Mouse (Mus musculus): ENCODE results near the gene Kcnk3. TPM values are rescaled to one million over a fixed set of nuclear protein-coding genes. Genes with fewer than 3 reads are reported as not detected.
A peak's percentile ranks its signal among the peaks of the same experiment; 100 is the strongest.

Gene Kcnk3
- polyA plus RNA-seq, 1 experiment from 2014 or later = 16.5 TPM

DNA sequence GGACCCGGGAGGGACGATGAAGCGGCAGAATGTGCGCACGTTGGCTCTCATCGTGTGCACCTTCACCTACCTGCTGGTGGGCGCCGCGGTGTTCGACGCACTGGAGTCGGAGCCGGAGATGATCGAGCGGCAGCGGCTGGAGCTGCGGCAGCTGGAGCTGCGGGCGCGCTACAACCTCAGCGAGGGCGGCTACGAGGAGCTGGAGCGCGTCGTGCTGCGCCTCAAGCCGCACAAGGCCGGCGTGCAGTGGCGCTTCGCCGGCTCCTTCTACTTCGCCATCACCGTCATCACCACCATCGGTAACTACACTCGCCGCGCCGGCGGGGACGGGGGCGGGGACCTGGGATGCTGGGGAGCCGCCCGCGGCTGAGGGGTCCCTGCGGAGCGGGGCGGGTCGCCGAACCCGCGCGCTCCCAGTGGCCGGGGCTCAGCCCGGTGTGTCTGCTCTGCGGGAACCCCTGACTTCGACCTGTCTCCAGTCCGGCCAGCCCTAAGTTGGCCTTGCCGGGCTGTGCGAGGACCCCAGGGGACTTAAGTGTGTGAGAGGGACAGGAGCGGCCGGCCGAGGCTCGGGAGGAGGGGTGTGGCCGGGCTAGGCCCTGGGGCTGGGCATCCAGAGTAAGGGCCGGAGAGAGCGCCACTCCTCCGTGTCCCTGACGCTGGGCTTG is 465 bp downstream of the Kcnk3 start:
- Histone ChIP-seq H3K4me2 (peak overlapping the region; percentile 97), H3K9ac (peak overlapping the region; percentile 66), H3K27ac (peak overlapping the region; percentile 84), H3K4me3 (peak overlapping the region; percentile 63), H3K4me1 (replicated peaks) (peaks cover 67% of the 10 kb centered on the region), H3K27me3 (peaks cover 30% of the 10 kb centered on the region), H3K9me3 (replicated peaks) (no peaks in the 10 kb centered on the region), H3K36me3 (no peaks in the 10 kb centered on the region)
- ATAC-seq (replicated peaks; ENCODE audit: insufficient number of reproducible peaks, insufficient read depth, low FRiP score, low read depth) = peak; percentile 19
- WGBS = under 1% methylated on average over 68 of the region's 70 CpGs

DNA sequence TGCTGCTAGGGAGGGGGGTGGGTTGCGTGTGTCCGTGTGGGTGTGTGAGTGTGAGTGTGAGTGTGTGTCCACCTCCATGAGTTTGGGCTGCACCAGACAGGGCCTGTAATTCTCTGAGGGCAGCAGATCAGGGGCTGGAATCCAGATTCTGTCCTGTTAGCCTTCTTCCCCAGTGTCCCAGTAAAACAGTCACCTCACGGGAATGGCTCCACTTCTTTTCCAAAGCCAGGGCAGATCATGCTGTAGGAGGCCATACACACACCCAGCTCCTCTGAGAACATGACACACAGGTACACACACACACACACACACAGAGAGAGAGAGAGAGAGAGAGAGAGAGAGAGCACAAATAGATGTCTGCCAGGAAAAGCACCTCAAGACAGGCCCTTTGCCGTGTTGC is 1.1 kb downstream of the Kcnk3 start:
- ATAC-seq (replicated peaks; ENCODE audit: insufficient number of reproducible peaks, insufficient read depth, low FRiP score, low read depth) = no peak
- WGBS = 37% methylated on average over 4 of the region's 4 CpGs
- no peaks in the 10 kb centered on the region for H3K36me3 ChIP-seq
- no peaks in the 10 kb centered on the region for H3K9me3 ChIP-seq (replicated peaks)
- H3K27ac ChIP-seq = peak overlapping the region; percentile 84
- peaks cover 74% of the 10 kb centered on the region for H3K4me1 ChIP-seq (replicated peaks)
- peak overlapping the region; percentile 66 for H3K9ac ChIP-seq
- peak overlapping the region; percentile 97 for H3K4me2 ChIP-seq
- peaks cover 30% of the 10 kb centered on the region for H3K27me3 ChIP-seq
- H3K4me3 ChIP-seq = peak overlapping the region; percentile 63

DNA sequence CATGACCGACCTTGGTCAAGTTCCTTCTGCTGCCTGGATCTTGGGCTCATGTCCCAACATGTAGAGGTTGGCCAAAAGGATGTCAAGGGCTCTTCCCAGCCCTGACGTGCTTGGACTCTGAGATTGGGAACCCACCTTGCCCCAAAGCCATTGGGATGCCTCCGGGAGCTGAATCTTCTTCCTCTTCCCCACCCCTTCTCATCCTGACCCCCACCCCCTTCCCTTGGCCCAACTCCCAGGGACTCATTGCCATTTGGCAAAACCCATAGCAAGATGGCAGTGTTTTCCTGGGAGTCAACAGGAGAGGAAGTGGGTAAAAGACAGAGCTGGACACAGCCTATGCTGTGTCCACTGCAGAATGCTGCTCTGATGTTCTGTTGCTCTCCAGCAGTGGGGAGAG is 1.6 kb downstream of the Kcnk3 start:
- peaks cover 78% of the 10 kb centered on the region for H3K4me1 ChIP-seq (replicated peaks)
- H3K4me2 ChIP-seq = peak overlapping the region; percentile 97
- no peak for ATAC-seq (replicated peaks; ENCODE audit: insufficient number of reproducible peaks, insufficient read depth, low FRiP score, low read depth)
- H3K4me3 ChIP-seq = peak overlapping the region; percentile 63
- H3K9ac ChIP-seq = 0 out of 2 replicates have a peak overlapping the region, but pooled peaks have one; percentile 66
- H3K36me3 ChIP-seq = no peaks in the 10 kb centered on the region
- H3K27me3 ChIP-seq = peaks cover 30% of the 10 kb centered on the region
- peak overlapping the region; percentile 84; the same call in 1 of the 2 replicates for H3K27ac ChIP-seq
- WGBS = 66% methylated on average over 3 of the region's 3 CpGs
- H3K9me3 ChIP-seq (replicated peaks) = no peaks in the 10 kb centered on the region

GRCm38 (mm10) chr5:30590231-30590630 is 2.3 kb downstream of the Kcnk3 start:
- peak overlapping the region; percentile 97 for H3K4me2 ChIP-seq
- 74% methylated on average over 5 of the region's 5 CpGs for WGBS
- no peak for ATAC-seq (replicated peaks; ENCODE audit: insufficient number of reproducible peaks, insufficient read depth, low FRiP score, low read depth)
- no peak overlapping the region for H3K27ac ChIP-seq
- no peak overlapping the region for H3K9ac ChIP-seq
- H3K9me3 ChIP-seq (replicated peaks) = no peaks in the 10 kb centered on the region
- no peaks in the 10 kb centered on the region for H3K36me3 ChIP-seq
- H3K27me3 ChIP-seq = peaks cover 30% of the 10 kb centered on the region
- H3K4me3 ChIP-seq = no peak overlapping the region
- H3K4me1 ChIP-seq (replicated peaks) = peaks cover 85% of the 10 kb centered on the region

GRCm38 (mm10) chr5:30591205-30591731 is 3.3 kb downstream of the Kcnk3 start:
- Histone ChIP-seq H3K27me3 (peaks cover 30% of the 10 kb centered on the region), H3K4me3 (no peak overlapping the region), H3K27ac (peak overlapping the region; percentile 43), H3K9ac (no peak overlapping the region), H3K4me2 (no peak overlapping the region), H3K9me3 (replicated peaks) (no peaks in the 10 kb centered on the region), H3K4me1 (replicated peaks) (peaks cover 93% of the 10 kb centered on the region), H3K36me3 (no peaks in the 10 kb centered on the region)
- no peak for ATAC-seq (replicated peaks; ENCODE audit: insufficient number of reproducible peaks, insufficient read depth, low FRiP score, low read depth)
- WGBS = 40% methylated on average over 5 of the region's 5 CpGs

- peaks cover 90% of the 10 kb centered on the region for H3K4me1 ChIP-seq (replicated peaks)
- H3K9ac ChIP-seq = no peak overlapping the region
- ATAC-seq (replicated peaks; ENCODE audit: insufficient number of reproducible peaks, insufficient read depth, low FRiP score, low read depth) = no peak
- H3K4me3 ChIP-seq = no peak overlapping the region
- no peaks in the 10 kb centered on the region for H3K9me3 ChIP-seq (replicated peaks)
- no peaks in the 10 kb centered on the region for H3K36me3 ChIP-seq
- whole genome bisulfite sequencing = 69% methylated on average over 8 of the region's 8 CpGs
- H3K27me3 ChIP-seq = peaks cover 30% of the 10 kb centered on the region
- H3K27ac ChIP-seq = peak overlapping the region; percentile 43
- H3K4me2 ChIP-seq = no peak overlapping the region
Measured at GRCm38 (mm10) chr5:30591786-30592185, 3.8 kb downstream of the Kcnk3 start.

DNA sequence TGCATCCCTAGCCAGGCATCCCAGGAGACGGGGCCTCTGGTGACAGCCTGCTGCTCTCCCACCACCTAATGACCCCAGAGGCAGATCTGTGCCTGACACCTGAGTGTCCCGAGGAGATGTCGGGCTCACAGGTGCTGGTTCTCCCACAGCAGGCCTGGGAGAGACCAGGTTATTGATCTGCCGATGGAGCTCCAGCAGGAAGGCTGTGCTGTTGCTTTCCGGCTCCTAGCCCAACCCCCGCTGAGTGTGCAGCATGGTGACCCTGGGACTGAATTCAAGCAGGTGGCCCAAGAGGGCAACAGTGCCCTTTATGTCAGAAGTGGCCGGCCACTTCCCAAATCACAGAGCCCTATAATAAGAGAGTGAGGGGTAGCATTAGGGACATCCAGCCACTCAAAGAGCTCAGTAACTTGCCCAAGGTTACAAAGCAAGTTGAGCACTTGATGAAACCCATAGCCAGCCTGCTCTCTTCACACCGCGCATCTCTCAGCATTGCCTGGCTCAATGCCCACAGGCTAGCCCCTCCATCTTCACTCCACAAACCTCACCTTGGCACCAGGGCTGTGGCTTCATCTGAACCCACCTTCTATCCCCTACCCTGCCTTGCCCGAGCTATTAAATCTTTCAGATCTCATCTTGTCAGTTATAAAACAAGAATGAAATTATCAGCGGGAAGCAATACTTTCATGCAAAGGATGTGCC is 4.5 kb downstream of the Kcnk3 start:
- peaks cover 83% of the 10 kb centered on the region for H3K4me1 ChIP-seq (replicated peaks)
- no peak overlapping the region for H3K9ac ChIP-seq
- no peaks in the 10 kb centered on the region for H3K36me3 ChIP-seq
- H3K27ac ChIP-seq = peak overlapping the region; percentile 83
- H3K4me3 ChIP-seq = no peak overlapping the region
- no peak overlapping the region for H3K4me2 ChIP-seq
- no peaks in the 10 kb centered on the region for H3K9me3 ChIP-seq (replicated peaks)
- peaks cover 30% of the 10 kb centered on the region for H3K27me3 ChIP-seq
- ATAC-seq (replicated peaks; ENCODE audit: insufficient number of reproducible peaks, insufficient read depth, low FRiP score, low read depth) = no peak
- whole genome bisulfite sequencing = 70% methylated on average over 11 of the region's 11 CpGs

GRCm38 (mm10) chr5:30593360-30593759 is 5.4 kb downstream of the Kcnk3 start:
- H3K9ac ChIP-seq = peak overlapping the region; percentile 0; the same call in 1 of the 2 replicates
- peaks cover 22% of the 10 kb centered on the region for H3K27me3 ChIP-seq
- WGBS = 60% methylated on average over 11 of the region's 11 CpGs
- H3K4me1 ChIP-seq (replicated peaks) = peaks cover 76% of the 10 kb centered on the region
- H3K27ac ChIP-seq = peak overlapping the region; percentile 83
- H3K36me3 ChIP-seq = no peaks in the 10 kb centered on the region
- H3K4me2 ChIP-seq = 0 out of 2 replicates have a peak overlapping the region, but pooled peaks have one; percentile 2
- no peak for ATAC-seq (replicated peaks; ENCODE audit: insufficient number of reproducible peaks, insufficient read depth, low FRiP score, low read depth)
- H3K9me3 ChIP-seq (replicated peaks) = no peaks in the 10 kb centered on the region
- H3K4me3 ChIP-seq = no peak overlapping the region

DNA sequence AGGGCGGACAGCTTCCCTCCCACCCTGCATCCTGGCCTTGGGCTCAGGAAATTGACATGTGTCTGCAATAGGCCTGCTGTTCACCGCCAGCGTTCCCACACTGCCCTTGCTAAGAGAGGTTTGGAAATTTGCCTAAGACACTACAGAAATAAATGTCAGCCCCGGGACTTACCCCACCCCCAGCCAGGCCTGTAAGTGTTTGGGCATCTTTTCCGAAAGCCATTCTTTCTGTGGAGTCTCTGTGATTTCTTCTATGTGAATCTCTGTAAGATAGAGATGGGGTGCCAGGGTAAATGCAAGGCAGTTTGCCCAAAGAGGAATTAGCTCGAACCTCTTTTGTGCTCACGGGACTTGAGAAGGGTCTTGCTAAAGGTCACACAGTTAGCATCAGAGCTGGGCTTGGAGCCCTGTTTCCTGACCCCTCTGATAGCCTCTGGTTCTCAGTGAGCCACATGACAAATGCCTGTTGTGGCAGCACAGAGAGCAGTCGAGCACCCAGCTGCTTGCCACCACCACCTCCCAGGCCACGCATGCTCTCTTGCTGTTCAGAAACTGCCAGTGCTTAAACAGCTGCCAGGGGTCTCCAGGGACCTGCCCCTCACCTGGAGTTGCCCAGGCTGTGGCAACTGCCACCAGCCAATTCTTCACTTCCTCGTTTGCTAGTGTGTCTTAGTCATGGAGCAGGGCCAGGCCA is 6.0 kb downstream of the Kcnk3 start:
- WGBS = 12% methylated on average over 10 of the region's 10 CpGs
- peaks cover 16% of the 10 kb centered on the region for H3K27me3 ChIP-seq
- no peaks in the 10 kb centered on the region for H3K9me3 ChIP-seq (replicated peaks)
- no peak overlapping the region for H3K4me3 ChIP-seq
- peaks cover 70% of the 10 kb centered on the region for H3K4me1 ChIP-seq (replicated peaks)
- H3K27ac ChIP-seq = peak overlapping the region; percentile 83
- H3K4me2 ChIP-seq = 0 out of 2 replicates have a peak overlapping the region, but pooled peaks have one; percentile 2
- ATAC-seq (replicated peaks; ENCODE audit: insufficient number of reproducible peaks, insufficient read depth, low FRiP score, low read depth) = peak; percentile 60
- H3K36me3 ChIP-seq = no peaks in the 10 kb centered on the region
- peak overlapping the region; percentile 0; the same call in 1 of the 2 replicates for H3K9ac ChIP-seq

- peaks cover 59% of the 10 kb centered on the region for H3K4me1 ChIP-seq (replicated peaks)
- peaks cover 6% of the 10 kb centered on the region; the same call in 1 of the 2 replicates for H3K27me3 ChIP-seq
- no peak overlapping the region for H3K4me3 ChIP-seq
- no peak overlapping the region for H3K4me2 ChIP-seq
- no peak for ATAC-seq (replicated peaks; ENCODE audit: insufficient number of reproducible peaks, insufficient read depth, low FRiP score, low read depth)
- H3K9me3 ChIP-seq (replicated peaks) = no peaks in the 10 kb centered on the region
- 30% methylated on average over 6 of the region's 6 CpGs for WGBS
- H3K36me3 ChIP-seq = no peaks in the 10 kb centered on the region
- H3K9ac ChIP-seq = no peak overlapping the region
- peak overlapping the region; percentile 83 for H3K27ac ChIP-seq
Measured at GRCm38 (mm10) chr5:30594953-30595560, 7.1 kb downstream of the Kcnk3 start.

GRCm38 (mm10) chr5:30601397-30601796 is 13.4 kb downstream of the Kcnk3 start:
- H3K27ac ChIP-seq = 0 out of 2 replicates have a peak overlapping the region, but pooled peaks have one; percentile 0
- peaks cover 46% of the 10 kb centered on the region for H3K4me1 ChIP-seq (replicated peaks)
- no peak overlapping the region for H3K9ac ChIP-seq

More at GRCm38 (mm10) chr5:30601397-30601796, 13.4 kb downstream of the Kcnk3 start:
- Histone ChIP-seq H3K36me3 (no peaks in the 10 kb centered on the region), H3K27me3 (no peaks in the 10 kb centered on the region), H3K4me2 (no peak overlapping the region), H3K9me3 (replicated peaks) (no peaks in the 10 kb centered on the region), H3K4me3 (no peak overlapping the region)
- 10% methylated on average over 4 of the region's 4 CpGs for WGBS
- ATAC-seq (replicated peaks; ENCODE audit: insufficient number of reproducible peaks, insufficient read depth, low FRiP score, low read depth) = no peak
